Mouse (Mus musculus) ES-E14 (cell line): ENCODE measurements around the gene Insr.

Experiments used
- HCFC1 ChIP-seq: IDR thresholded peaks from 2 replicates; pipeline ENCODE4 v1.6.1; 2012; ENCODE audit warnings: low read length, inconsistent platforms, borderline replicate concordance; ENCODE audit not compliant: insufficient read depth
- MAFK ChIP-seq: IDR thresholded peaks from 2 replicates; pipeline ENCODE4 v1.6.1; 2014; ENCODE audit warnings: mild to moderate bottlenecking, low read depth, low read length, inconsistent platforms; ENCODE audit not compliant: insufficient read depth
- ZNF384 ChIP-seq: IDR thresholded peaks from 2 replicates; pipeline ENCODE4 v1.6.1; 2012; ENCODE audit warnings: low read depth, low read length, inconsistent platforms

GRCm38 (mm10) chr8:3172246-3172645, 107.2 kb downstream of the Insr start:
- no peak for TF ChIP-seq HCFC1
- TF ChIP-seq MAFK, result no peak
- no peak for TF ChIP-seq ZNF384
